Mouse (Mus musculus) A20 (cell line): ENCODE data around the gene Slc5a11.

ENCODE experiments used
- DNase-seq: peaks from one replicate; pipeline ENCODE4 v3.0.0-alpha.2; 2011; ENCODE audit warnings: low read depth, low spot score

Slc5a11 gene

GRCm38 (mm10) chr7:123212316-123212715 lies 2.3 kb upstream of the Slc5a11 start:
- DNase-seq = no peak

GRCm38 (mm10) chr7:123215138-123215537 lies 558 bp downstream of the Slc5a11 start:
- DNase-seq = no peak

GRCm38 (mm10) chr7:123217448-123218354 lies 3.1 kb downstream of the Slc5a11 start:
- no peak for DNase-seq

GRCm38 (mm10) chr7:123218620-123219019 lies 4.0 kb downstream of the Slc5a11 start:
- no peak for DNase-seq

- DNase-seq = no peak
These were observed 5.4 kb downstream of the Slc5a11 start for GRCm38 (mm10) chr7:123219781-123220632.

- DNase-seq = no peak
These were observed 6.0 kb downstream of the Slc5a11 start for GRCm38 (mm10) chr7:123220633-123220942.

- no peak for DNase-seq
These were observed 9.5 kb downstream of the Slc5a11 start for GRCm38 (mm10) chr7:123224076-123224475.

- DNase-seq = no peak
These were observed 10.6 kb downstream of the Slc5a11 start for GRCm38 (mm10) chr7:123225159-123225558.

GRCm38 (mm10) chr7:123235449-123235848 lies 20.9 kb downstream of the Slc5a11 start:
- DNase-seq = peak; percentile 28

- DNase-seq = no peak
These were observed 24.0 kb downstream of the Slc5a11 start for GRCm38 (mm10) chr7:123238621-123239020.

- no peak for DNase-seq
These were observed 25.5 kb downstream of the Slc5a11 start for GRCm38 (mm10) chr7:123240064-123240463.

- no peak for DNase-seq
These were observed 27.7 kb downstream of the Slc5a11 start for GRCm38 (mm10) chr7:123242241-123242640.

GRCm38 (mm10) chr7:123244833-123245232 lies 30.3 kb downstream of the Slc5a11 start:
- no peak for DNase-seq

- no peak for DNase-seq
These were observed 32.0 kb downstream of the Slc5a11 start for GRCm38 (mm10) chr7:123246504-123247084.

- no peak for DNase-seq
These were observed 33.6 kb downstream of the Slc5a11 start for GRCm38 (mm10) chr7:123248166-123248565.

GRCm38 (mm10) chr7:123251343-123251742 lies 36.8 kb downstream of the Slc5a11 start:
- no peak for DNase-seq

- DNase-seq = no peak
These were observed 38.8 kb downstream of the Slc5a11 start for GRCm38 (mm10) chr7:123253396-123253795.

GRCm38 (mm10) chr7:123254196-123254970 lies 39.8 kb downstream of the Slc5a11 start:
- DNase-seq = peak; percentile 65

- DNase-seq = no peak
These were observed 43.5 kb downstream of the Slc5a11 start for GRCm38 (mm10) chr7:123258103-123258502.

- DNase-seq = no peak
These were observed 58.5 kb downstream of the Slc5a11 start for GRCm38 (mm10) chr7:123273056-123273455.

GRCm38 (mm10) chr7:123276568-123276967 lies 62.0 kb downstream of the Slc5a11 start:
- no peak for DNase-seq
